Mouse (Mus musculus) embryonic facial prominence, embryonic 13.5 days (tissue): ENCODE results near the gene Npas4. TPM values are rescaled to one million over a fixed set of nuclear protein-coding genes. Genes with fewer than 3 reads are reported as not detected.
"Not testable (repeated sequence)": the region's sequence is repeated elsewhere in the genome, so short reads cannot be mapped to it uniquely, and the experiment has no call there.

ENCODE experiments used
- ATAC-seq: fragments of 200-750 bp; cut with Nextera tagmentation; 2 replicates; pipeline ENCODE4 v1.8.0; 2017; ENCODE audit warnings: low read depth; ENCODE audit not compliant: insufficient number of reproducible peaks, insufficient read depth, low FRiP score, low TSS enrichment
- H3K27ac ChIP-seq: fragments of 300-500 bp; sonication (generic); 2 replicates; pipeline ENCODE4 v1.5.1; 2015; ENCODE audit warnings: moderate library complexity, mild to moderate bottlenecking, inconsistent platforms
- H3K27me3 ChIP-seq: fragments of 300-500 bp; sonication (generic); 2 replicates; pipeline ENCODE4 v1.6.1; 2015; ENCODE audit warnings: mild to moderate bottlenecking, inconsistent platforms
- H3K36me3 ChIP-seq: fragments of 300-500 bp; sonication (generic); 2 replicates; pipeline ENCODE4 v1.6.1; 2015; ENCODE audit warnings: mild to moderate bottlenecking, inconsistent platforms
- H3K4me1 ChIP-seq: fragments of 300-500 bp; sonication (generic); 2 replicates; pipeline ENCODE4 v1.6.1; 2015; ENCODE audit warnings: inconsistent platforms
- H3K4me2 ChIP-seq: fragments of 300-500 bp; sonication (generic); 2 replicates; pipeline ENCODE4 v1.6.1; 2015; ENCODE audit warnings: moderate library complexity, mild to moderate bottlenecking, inconsistent platforms
- H3K4me3 ChIP-seq: fragments of 300-500 bp; sonication (generic); 2 replicates; pipeline ENCODE4 v1.5.1; 2015; ENCODE audit warnings: mild to moderate bottlenecking, inconsistent platforms
- H3K9ac ChIP-seq: fragments of 300-500 bp; sonication (generic); 2 replicates; pipeline ENCODE4 v1.6.1; 2015; ENCODE audit warnings: mild to moderate bottlenecking, inconsistent platforms
- H3K9me3 ChIP-seq: fragments of 300-500 bp; sonication (generic); 2 replicates; pipeline ENCODE4 v1.6.1; 2016; ENCODE audit warnings: inconsistent platforms
- WGBS: fragments of 180-500 bp; shearing (Covaris S2); methylation state at CpG from one replicate; pipeline ENCODE4 v1.1.7; 2015; ENCODE audit warnings: mixed read lengths; 5-methylcytosine and 5-hydroxymethylcytosine counted together
- polyA plus RNA-seq: library from polyadenylated mRNA; unstranded; fragments of >200 nt; fragmentation: Nextera tagmentation; extraction: Ambion mirVana; gene quantifications from 2 replicates; pipeline ENCODE4 v1.2.1, GENCODE M21; 2015

The Npas4 gene
- polyA plus RNA-seq, 1 experiment from 2014 or later = not detected

- no peak for ATAC-seq
- H3K9ac ChIP-seq = no peak overlapping the region
- H3K4me2 ChIP-seq = no peak overlapping the region
- peaks cover 10% of the 10 kb centered on the region for H3K4me1 ChIP-seq
- 79% methylated on average over 4 of the region's 4 CpGs for WGBS
- H3K9me3 ChIP-seq = no peaks in the 10 kb centered on the region
- no peak overlapping the region for H3K4me3 ChIP-seq
- no peaks in the 10 kb centered on the region for H3K27me3 ChIP-seq
- no peak overlapping the region for H3K27ac ChIP-seq
- H3K36me3 ChIP-seq = no peaks in the 10 kb centered on the region
These were observed 27.5 kb upstream of the Npas4 start for GRCm38 (mm10) chr19:5017611-5018010.

- Histone ChIP-seq H3K27me3 (no peaks in the 10 kb centered on the region), H3K27ac (peak overlapping the region; percentile 76), H3K4me3 (no peak overlapping the region), H3K4me2 (peak overlapping the region; percentile 45), H3K4me1 (peaks cover 10% of the 10 kb centered on the region), H3K9ac (0 out of 2 replicates have a peak overlapping the region, but pooled peaks have one; percentile 36), H3K36me3 (no peaks in the 10 kb centered on the region), H3K9me3 (no peaks in the 10 kb centered on the region)
- 19% methylated on average over 12 of the region's 12 CpGs for WGBS
- no peak for ATAC-seq
These were observed 26.7 kb upstream of the Npas4 start for GRCm38 (mm10) chr19:5016782-5017181.

GRCm38 (mm10) chr19:5016221-5016742 is 26.2 kb upstream of the Npas4 start:
- H3K36me3 ChIP-seq = no peaks in the 10 kb centered on the region
- no peak overlapping the region for H3K4me3 ChIP-seq
- H3K9me3 ChIP-seq = no peaks in the 10 kb centered on the region
- H3K27me3 ChIP-seq = no peaks in the 10 kb centered on the region
- H3K4me1 ChIP-seq = peaks cover 10% of the 10 kb centered on the region
- WGBS = 30% methylated on average over 10 of the region's 10 CpGs
- ATAC-seq = no peak
- H3K4me2 ChIP-seq = peak overlapping the region; percentile 45
- H3K9ac ChIP-seq = peak overlapping the region; percentile 36; the same call in 1 of the 2 replicates
- H3K27ac ChIP-seq = peak overlapping the region; percentile 76

- Histone ChIP-seq H3K36me3 (no peaks in the 10 kb centered on the region), H3K9ac (no peak overlapping the region), H3K4me3 (no peak overlapping the region), H3K9me3 (no peaks in the 10 kb centered on the region), H3K4me1 (peaks cover 10% of the 10 kb centered on the region), H3K27me3 (no peaks in the 10 kb centered on the region), H3K27ac (no peak overlapping the region), H3K4me2 (no peak overlapping the region)
- WGBS = 13% methylated on average over 8 of the region's 8 CpGs
- no peak for ATAC-seq
These were observed 24.9 kb upstream of the Npas4 start for GRCm38 (mm10) chr19:5014961-5015398.

- peaks cover 10% of the 10 kb centered on the region for H3K4me1 ChIP-seq
- H3K36me3 ChIP-seq = no peaks in the 10 kb centered on the region
- H3K27me3 ChIP-seq = no peaks in the 10 kb centered on the region
- WGBS = 69% methylated on average over 8 of the region's 8 CpGs
- H3K4me3 ChIP-seq = no peak overlapping the region
- no peak overlapping the region for H3K4me2 ChIP-seq
- H3K9me3 ChIP-seq = no peaks in the 10 kb centered on the region
- no peak for ATAC-seq
- no peak overlapping the region for H3K27ac ChIP-seq
- no peak overlapping the region for H3K9ac ChIP-seq
These were observed 23.0 kb upstream of the Npas4 start for GRCm38 (mm10) chr19:5013138-5013537.

DNA sequence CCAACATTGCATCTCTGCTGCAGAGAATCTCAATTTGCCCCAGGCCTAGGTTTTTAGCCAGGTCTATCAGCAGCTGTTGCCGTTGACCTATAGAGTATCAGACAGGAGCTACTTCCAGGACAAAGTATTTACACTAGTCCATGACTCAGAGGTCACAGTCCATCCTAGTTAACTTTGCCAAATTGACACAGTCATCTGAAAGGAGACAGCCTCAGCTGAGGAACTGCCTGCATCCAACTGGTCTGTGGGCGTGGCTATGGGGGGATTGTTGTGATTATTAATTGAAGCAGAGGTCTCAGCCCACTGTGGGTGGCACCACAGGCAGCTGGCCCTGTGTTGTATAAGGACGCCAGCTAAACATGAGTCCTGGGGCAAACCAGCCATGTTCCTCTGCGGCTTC is 14.8 kb upstream of the Npas4 start:
- 67% methylated on average over 4 of the region's 4 CpGs for WGBS

DNA sequence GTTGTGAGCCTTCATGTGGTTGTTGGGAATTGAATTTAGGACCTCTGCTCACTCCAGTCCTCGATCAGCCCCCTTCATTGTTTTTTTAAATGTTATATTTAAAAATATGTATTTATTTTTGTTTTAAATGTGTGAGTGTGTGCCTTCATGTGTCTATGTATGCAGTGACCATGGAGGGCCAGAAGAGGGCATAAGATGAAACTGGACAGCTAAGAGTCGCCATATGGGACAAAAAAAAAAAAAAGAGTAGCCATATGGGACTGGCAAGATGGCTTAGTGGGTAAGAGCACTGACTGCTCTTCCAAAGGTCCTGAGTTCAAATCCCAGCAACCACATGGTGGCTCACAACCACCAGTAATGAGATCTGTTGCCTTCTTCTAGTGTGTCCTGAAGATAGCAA is 13.5 kb upstream of the Npas4 start:
- not testable (repeated sequence) for H3K27ac ChIP-seq, ATAC-seq, H3K9me3 ChIP-seq, H3K9ac ChIP-seq, H3K4me3 ChIP-seq, H3K36me3 ChIP-seq, H3K4me2 ChIP-seq
- Histone ChIP-seq H3K27me3 (peaks cover 13% of the 10 kb centered on the region), H3K4me1 (peaks cover 14% of the 10 kb centered on the region)
- WGBS = 61% methylated on average over 2 of the region's 2 CpGs

More for the DNA sequence above, 14.8 kb upstream of the Npas4 start:
- Histone ChIP-seq H3K9ac (no peak overlapping the region), H3K4me1 (peaks cover 14% of the 10 kb centered on the region), H3K27ac (no peak overlapping the region), H3K4me2 (no peak overlapping the region), H3K9me3 (no peaks in the 10 kb centered on the region), H3K4me3 (no peak overlapping the region), H3K27me3 (peaks cover 4% of the 10 kb centered on the region; the same call in 1 of the 2 replicates), H3K36me3 (no peaks in the 10 kb centered on the region)
- ATAC-seq = no peak

DNA sequence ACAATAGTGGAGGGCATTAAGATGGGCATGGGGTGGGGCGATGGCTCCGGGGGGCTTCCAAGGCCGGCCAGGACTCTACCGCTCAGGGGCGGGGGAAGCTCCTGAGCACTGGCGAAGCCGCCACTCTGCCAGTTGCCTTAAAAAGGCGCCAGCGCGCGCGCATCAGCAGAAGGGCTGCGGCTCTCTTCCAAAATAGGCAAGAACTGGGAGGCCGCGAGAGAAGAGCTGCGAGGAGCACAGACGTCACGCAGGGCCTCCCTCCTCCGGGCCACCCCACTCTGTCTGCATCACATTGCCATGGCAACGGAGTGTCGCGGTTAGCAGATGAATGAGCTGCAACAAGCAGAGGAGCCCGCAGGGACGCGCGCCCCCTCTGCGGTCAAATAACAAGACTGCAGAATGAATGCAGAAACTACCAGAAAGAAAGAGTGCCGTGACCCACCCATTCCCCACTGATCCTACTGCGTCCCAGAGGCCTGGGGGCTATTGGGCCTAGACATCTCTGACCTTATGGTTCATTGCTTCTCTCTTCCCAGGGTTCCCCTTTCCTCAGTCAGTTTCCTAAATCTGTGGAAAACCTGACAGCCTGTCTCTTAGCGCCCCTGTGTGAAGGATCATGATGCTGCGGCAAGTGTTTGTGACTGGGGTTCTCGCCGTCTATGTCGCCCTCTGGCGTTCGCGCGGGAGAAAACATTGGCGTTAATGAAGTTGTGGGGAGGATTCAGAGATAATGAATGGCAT is 11.7 kb upstream of the Npas4 start:
- 1% methylated on average over 39 of the region's 39 CpGs for WGBS
- Histone ChIP-seq H3K4me2 (peak overlapping the region; percentile 60), H3K4me1 (peaks cover 14% of the 10 kb centered on the region), H3K4me3 (peak overlapping the region; percentile 35), H3K36me3 (no peaks in the 10 kb centered on the region), H3K27ac (peak overlapping the region; percentile 66), H3K9ac (peak overlapping the region; percentile 64), H3K9me3 (no peaks in the 10 kb centered on the region), H3K27me3 (peaks cover 16% of the 10 kb centered on the region)
- peak; percentile 82 for ATAC-seq

DNA sequence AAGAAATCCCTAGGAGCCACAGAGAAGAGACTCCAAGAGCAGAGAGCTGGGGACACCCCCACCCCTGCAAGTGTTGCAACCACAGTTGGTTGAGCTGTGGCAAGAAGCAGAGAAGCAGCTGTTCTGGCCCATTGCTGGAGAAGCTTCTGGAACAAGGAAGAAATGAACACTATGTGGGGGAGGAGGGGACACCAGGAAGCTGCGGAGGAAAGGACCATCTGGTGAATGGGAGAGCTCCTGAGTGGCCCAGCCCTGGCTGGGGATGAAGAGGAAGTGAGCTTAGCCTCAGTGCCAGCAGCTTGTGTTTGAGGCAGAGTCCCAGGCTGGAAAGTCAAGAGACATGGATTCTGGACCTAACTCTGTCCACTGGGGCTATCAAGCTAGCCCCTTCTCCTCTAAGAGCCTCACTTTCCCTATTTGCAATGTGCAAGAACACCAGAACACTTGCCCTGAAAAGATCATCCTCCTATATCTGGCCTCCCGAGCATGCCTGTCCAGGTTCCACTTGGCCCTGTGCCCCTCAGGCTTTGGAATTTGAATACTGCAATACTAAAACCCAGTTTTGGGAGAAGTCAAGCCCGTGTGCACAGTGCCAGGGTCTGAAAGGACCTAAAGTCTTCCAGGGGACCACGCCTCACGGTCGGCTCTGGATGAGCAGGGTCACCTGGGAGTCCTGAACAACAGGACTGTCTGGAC is 9.5 kb upstream of the Npas4 start:
- Histone ChIP-seq H3K36me3 (no peaks in the 10 kb centered on the region), H3K9ac (no peak overlapping the region), H3K27ac (no peak overlapping the region), H3K4me2 (no peak overlapping the region), H3K4me3 (no peak overlapping the region), H3K4me1 (peaks cover 14% of the 10 kb centered on the region), H3K27me3 (peaks cover 30% of the 10 kb centered on the region), H3K9me3 (no peaks in the 10 kb centered on the region)
- 71% methylated on average over 6 of the region's 6 CpGs for WGBS
- no peak for ATAC-seq

DNA sequence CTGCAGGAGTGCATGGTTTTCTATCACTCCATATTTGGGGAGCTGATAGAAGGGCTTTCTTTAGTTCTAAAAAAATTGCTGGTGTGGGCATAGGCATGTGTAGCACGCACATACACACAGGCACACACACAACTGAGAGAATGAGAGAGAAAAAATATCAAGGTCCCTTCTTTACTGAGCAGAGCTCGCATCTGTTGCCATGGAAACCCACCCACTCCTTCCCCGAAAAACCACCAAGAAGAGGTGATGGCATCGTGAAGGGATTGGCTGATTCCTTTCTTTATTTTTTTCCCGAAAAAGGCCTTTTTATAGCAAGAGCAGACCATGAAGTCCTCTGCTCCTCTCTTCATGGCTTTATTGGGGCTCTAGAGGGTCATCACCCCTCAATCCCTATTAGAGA is 3.9 kb upstream of the Npas4 start:
- Histone ChIP-seq H3K27ac (no peak overlapping the region), H3K9ac (no peak overlapping the region), H3K4me2 (no peak overlapping the region), H3K4me3 (no peak overlapping the region), H3K4me1 (peaks cover 12% of the 10 kb centered on the region), H3K27me3 (peaks cover 71% of the 10 kb centered on the region), H3K9me3 (no peaks in the 10 kb centered on the region), H3K36me3 (no peaks in the 10 kb centered on the region)
- no peak for ATAC-seq
- WGBS = 62% methylated on average over 5 of the region's 5 CpGs

- Histone ChIP-seq H3K4me2 (no peak overlapping the region), H3K27ac (no peak overlapping the region), H3K27me3 (peaks cover 68% of the 10 kb centered on the region), H3K4me1 (peaks cover 12% of the 10 kb centered on the region), H3K36me3 (no peaks in the 10 kb centered on the region), H3K4me3 (no peak overlapping the region), H3K9me3 (no peaks in the 10 kb centered on the region), H3K9ac (no peak overlapping the region)
- WGBS = 2% methylated on average over 9 of the region's 9 CpGs
- ATAC-seq = no peak
These were observed 2.8 kb upstream of the Npas4 start for GRCm38 (mm10) chr19:4992904-4993303.

- H3K27ac ChIP-seq = no peak overlapping the region
- peaks cover 12% of the 10 kb centered on the region for H3K4me1 ChIP-seq
- H3K27me3 ChIP-seq = peaks cover 68% of the 10 kb centered on the region
- ATAC-seq = no peak
- H3K36me3 ChIP-seq = no peaks in the 10 kb centered on the region
- WGBS = 18% methylated on average over 8 of the region's 8 CpGs
- no peak overlapping the region for H3K4me2 ChIP-seq
- H3K4me3 ChIP-seq = no peak overlapping the region
- no peaks in the 10 kb centered on the region for H3K9me3 ChIP-seq
- no peak overlapping the region for H3K9ac ChIP-seq
These were observed 2.3 kb upstream of the Npas4 start for GRCm38 (mm10) chr19:4992371-4992770.
